Mouse (Mus musculus): ENCODE results near the gene Men1. TPM values are rescaled to one million over a fixed set of nuclear protein-coding genes. Genes with fewer than 3 reads are reported as not detected.

Gene Men1
- polyA plus RNA-seq, 1 experiment from 2014 or later = 46.9 TPM

GRCm38 (mm10) chr19:6374571-6374970 is 39.8 kb downstream of the Men1 start:
- Histone ChIP-seq H3K36me3 (peaks cover 100% of the 10 kb centered on the region), H3K27ac (replicated peaks) (no peak overlapping the region), H3K4me1 (peaks cover 27% of the 10 kb centered on the region), H3K4me3 (no peak overlapping the region), H3K9me3 (no peaks in the 10 kb centered on the region), H3K4me2 (no peak overlapping the region), H3K27me3 (replicated peaks) (no peaks in the 10 kb centered on the region), H3K9ac (no peak overlapping the region)
- no peak for ATAC-seq (ENCODE audit: extremely low read depth, insufficient number of reproducible peaks, low FRiP score, low TSS enrichment)
- WGBS = 99% methylated on average over 10 of the region's 10 CpGs

GRCm38 (mm10) chr19:6375423-6376254 is 40.9 kb downstream of the Men1 start:
- 92% methylated on average over 42 of the region's 42 CpGs for WGBS
- H3K27me3 ChIP-seq (replicated peaks) = no peaks in the 10 kb centered on the region
- H3K4me3 ChIP-seq = no peak overlapping the region
- H3K4me2 ChIP-seq = no peak overlapping the region
- peaks cover 27% of the 10 kb centered on the region for H3K4me1 ChIP-seq
- ATAC-seq (ENCODE audit: extremely low read depth, insufficient number of reproducible peaks, low FRiP score, low TSS enrichment) = no peak
- H3K36me3 ChIP-seq = peaks cover 96% of the 10 kb centered on the region
- H3K27ac ChIP-seq (replicated peaks) = no peak overlapping the region
- no peaks in the 10 kb centered on the region for H3K9me3 ChIP-seq
- H3K9ac ChIP-seq = no peak overlapping the region

- no peaks in the 10 kb centered on the region for H3K27me3 ChIP-seq (replicated peaks)
- peaks cover 92% of the 10 kb centered on the region for H3K36me3 ChIP-seq
- H3K4me3 ChIP-seq = no peak overlapping the region
- ATAC-seq (ENCODE audit: extremely low read depth, insufficient number of reproducible peaks, low FRiP score, low TSS enrichment) = no peak
- H3K4me1 ChIP-seq = peaks cover 27% of the 10 kb centered on the region
- no peak overlapping the region for H3K4me2 ChIP-seq
- no peak overlapping the region for H3K27ac ChIP-seq (replicated peaks)
- WGBS = 72% methylated on average over 14 of the region's 14 CpGs
- peak overlapping the region; percentile 19; the same call in 1 of the 2 replicates for H3K9ac ChIP-seq
- H3K9me3 ChIP-seq = no peaks in the 10 kb centered on the region
Measured at GRCm38 (mm10) chr19:6376255-6376564, 41.4 kb downstream of the Men1 start.

- H3K27me3 ChIP-seq (replicated peaks) = no peaks in the 10 kb centered on the region
- H3K4me1 ChIP-seq = peaks cover 27% of the 10 kb centered on the region
- H3K27ac ChIP-seq (replicated peaks) = peak overlapping the region; percentile 59; the same call in 1 of the 2 replicates
- no peak overlapping the region for H3K4me3 ChIP-seq
- no peak for ATAC-seq (ENCODE audit: extremely low read depth, insufficient number of reproducible peaks, low FRiP score, low TSS enrichment)
- 67% methylated on average over 2 of the region's 2 CpGs for WGBS
- peak overlapping the region; percentile 19; the same call in 1 of the 2 replicates for H3K9ac ChIP-seq
- H3K36me3 ChIP-seq = peaks cover 88% of the 10 kb centered on the region
- H3K4me2 ChIP-seq = no peak overlapping the region
- no peaks in the 10 kb centered on the region for H3K9me3 ChIP-seq
Measured at GRCm38 (mm10) chr19:6376643-6377042, 41.9 kb downstream of the Men1 start.

GRCm38 (mm10) chr19:6377327-6378040 is 42.7 kb downstream of the Men1 start:
- Histone ChIP-seq H3K4me3 (no peak overlapping the region), H3K9ac (no peak overlapping the region; the same call in 1 of the 2 replicates), H3K27me3 (replicated peaks) (no peaks in the 10 kb centered on the region), H3K4me2 (no peak overlapping the region), H3K4me1 (peaks cover 32% of the 10 kb centered on the region), H3K27ac (replicated peaks) (peak overlapping the region; percentile 59), H3K36me3 (peaks cover 80% of the 10 kb centered on the region), H3K9me3 (no peaks in the 10 kb centered on the region)
- WGBS = 68% methylated on average over 11 of the region's 11 CpGs
- ATAC-seq (ENCODE audit: extremely low read depth, insufficient number of reproducible peaks, low FRiP score, low TSS enrichment) = no peak

- no peaks in the 10 kb centered on the region for H3K9me3 ChIP-seq
- H3K27me3 ChIP-seq (replicated peaks) = no peaks in the 10 kb centered on the region
- no peak overlapping the region for H3K9ac ChIP-seq
- no peak for ATAC-seq (ENCODE audit: extremely low read depth, insufficient number of reproducible peaks, low FRiP score, low TSS enrichment)
- peaks cover 49% of the 10 kb centered on the region for H3K36me3 ChIP-seq
- no peak overlapping the region for H3K4me2 ChIP-seq
- no peak overlapping the region for H3K27ac ChIP-seq (replicated peaks)
- peaks cover 48% of the 10 kb centered on the region for H3K4me1 ChIP-seq
- WGBS = 81% methylated on average over 9 of the region's 9 CpGs
- H3K4me3 ChIP-seq = no peak overlapping the region
Measured at GRCm38 (mm10) chr19:6380411-6381166, 45.8 kb downstream of the Men1 start.

GRCm38 (mm10) chr19:6381238-6381637 is 46.5 kb downstream of the Men1 start:
- ATAC-seq (ENCODE audit: extremely low read depth, insufficient number of reproducible peaks, low FRiP score, low TSS enrichment) = no peak
- H3K9ac ChIP-seq = no peak overlapping the region
- no peaks in the 10 kb centered on the region for H3K9me3 ChIP-seq
- no peak overlapping the region for H3K4me3 ChIP-seq
- peaks cover 42% of the 10 kb centered on the region for H3K36me3 ChIP-seq
- H3K4me1 ChIP-seq = peaks cover 52% of the 10 kb centered on the region
- no peak overlapping the region for H3K27ac ChIP-seq (replicated peaks)
- H3K4me2 ChIP-seq = no peak overlapping the region
- H3K27me3 ChIP-seq (replicated peaks) = no peaks in the 10 kb centered on the region
- 91% methylated on average over 5 of the region's 5 CpGs for WGBS

GRCm38 (mm10) chr19:6382323-6382924 is 47.6 kb downstream of the Men1 start:
- H3K9ac ChIP-seq = no peak overlapping the region
- WGBS = 68% methylated on average over 4 of the region's 4 CpGs
- no peak for ATAC-seq (ENCODE audit: extremely low read depth, insufficient number of reproducible peaks, low FRiP score, low TSS enrichment)

GRCm38 (mm10) chr19:6383470-6383869 is 48.7 kb downstream of the Men1 start:
- Histone ChIP-seq H3K27ac (replicated peaks) (peak overlapping the region; percentile 87), H3K4me3 (no peak overlapping the region), H3K36me3 (peaks cover 38% of the 10 kb centered on the region), H3K4me2 (peak overlapping the region; percentile 72), H3K4me1 (peaks cover 48% of the 10 kb centered on the region), H3K9ac (peak overlapping the region; percentile 58), H3K9me3 (no peaks in the 10 kb centered on the region), H3K27me3 (replicated peaks) (no peaks in the 10 kb centered on the region)
- no peak for ATAC-seq (ENCODE audit: extremely low read depth, insufficient number of reproducible peaks, low FRiP score, low TSS enrichment)
- WGBS = 29% methylated on average over 5 of the region's 5 CpGs

More at GRCm38 (mm10) chr19:6382323-6382924, 47.6 kb downstream of the Men1 start:
- Histone ChIP-seq H3K27ac (replicated peaks) (peak overlapping the region; percentile 87), H3K4me2 (no peak overlapping the region), H3K27me3 (replicated peaks) (no peaks in the 10 kb centered on the region), H3K36me3 (peaks cover 39% of the 10 kb centered on the region), H3K4me1 (peaks cover 53% of the 10 kb centered on the region), H3K9me3 (no peaks in the 10 kb centered on the region), H3K4me3 (no peak overlapping the region)

GRCm38 (mm10) chr19:6384128-6384527 is 49.3 kb downstream of the Men1 start, which contains the start of gene Pygm:
TSS of gene Pygm (plus strand) at chr19:6384399.
- Histone ChIP-seq H3K4me2 (peak within 1 kb of the TSS; percentile 72), H3K4me3 (peak within 1 kb of the TSS; percentile 57), H3K27ac (replicated peaks) (peak within 1 kb of the TSS; percentile 87), H3K4me1 (peaks cover 48% of the 10 kb centered on the region), H3K9me3 (no peaks in the 10 kb centered on the region), H3K27me3 (replicated peaks) (no peaks in the 10 kb centered on the region; the same call in 1 of the 2 replicates), H3K36me3 (peaks cover 38% of the 10 kb centered on the region), H3K9ac (peak within 1 kb of the TSS; percentile 85)
- WGBS = 10% methylated on average over 7 of the region's 7 CpGs
- ATAC-seq (ENCODE audit: extremely low read depth, insufficient number of reproducible peaks, low FRiP score, low TSS enrichment) = peak; percentile 53; the same call in 1 of the 2 replicates

Measured in heart, embryonic 13.5 days (tissue).